In the genomic region with DNA sequence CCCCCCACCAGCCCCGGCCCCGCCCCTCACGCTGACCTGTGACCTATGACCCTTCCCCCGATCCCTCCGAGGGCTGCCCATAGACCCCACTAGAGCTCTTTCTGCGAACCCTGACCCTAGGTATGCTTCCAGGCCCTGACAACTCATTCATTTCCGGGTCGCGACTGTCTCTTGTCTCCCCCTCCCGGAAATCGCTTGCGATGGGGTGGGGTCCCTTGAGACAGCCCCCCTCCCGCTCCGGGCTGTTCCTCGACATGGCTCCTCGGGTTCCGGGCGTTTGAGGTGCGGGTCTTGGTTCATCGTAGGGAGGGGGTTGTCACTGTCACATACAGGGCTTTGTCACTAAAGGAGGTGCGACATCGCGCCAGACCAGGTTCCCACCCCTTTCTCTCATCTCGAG, we compare ENCODE assay signal across 8 mouse cellular contexts. TPM values are rescaled to one million over a fixed set of nuclear protein-coding genes. Genes with fewer than 3 reads are reported as not detected.
DNase-seq lines count a peak whose midpoint lies in the region; ATAC-seq lines count a peak whose summit lies in the region.

No protein-coding gene starts in this region.

- peak overlapping the region; percentile 93 for H3K4me2 ChIP-seq in heart, embryonic 15.5 days

- no peak for ATAC-seq in heart, embryonic 15.5 days (replicated peaks; ENCODE audit: insufficient number of reproducible peaks, insufficient read depth, low FRiP score, low read depth)
- ATAC-seq in activated CD4-positive, CD25-positive, alpha-beta regulatory T cell, adult 4 months = no peak

- no peaks in the 10 kb centered on the region for H3K9me3 ChIP-seq in heart, embryonic 15.5 days (replicated peaks)

- peaks cover 31% of the 10 kb centered on the region for H3K4me1 ChIP-seq in heart, embryonic 15.5 days (replicated peaks)

- H3K27ac ChIP-seq in heart, embryonic 15.5 days = peak overlapping the region; percentile 72

- peak overlapping the region; percentile 81 for H3K9ac ChIP-seq in heart, embryonic 15.5 days

- peak; percentile 48 to 50 for DNase-seq in left cerebral cortex, adult 18-20 months (ENCODE audit: low spot score in 2 of 2)
- no peak for DNase-seq in left cerebral cortex, adult 11 months (ENCODE audit: low spot score)
- DNase-seq in cerebellum, adult 9-11 months = peak; percentile 84
- DNase-seq in kidney, postnatal 36 days = peak; percentile 32 to 52
- DNase-seq in lung, postnatal 25 days (ENCODE audit: low spot score) = peak; percentile 40
- DNase-seq in right cerebral cortex, postnatal 25 days = peak; percentile 62

- 1% methylated on average over 24 of the region's 24 CpGs for WGBS in heart, embryonic 15.5 days

- H3K27me3 ChIP-seq in heart, embryonic 15.5 days = no peaks in the 10 kb centered on the region

- peaks cover 28% of the 10 kb centered on the region for H3K36me3 ChIP-seq in heart, embryonic 15.5 days

- H3K4me3 ChIP-seq in heart, embryonic 15.5 days = peak overlapping the region; percentile 87

RNA-seq across cellular contexts. Expression of gene Dda1, which starts 0.4 kb away (rescaled TPM):
- total RNA-seq in left cerebral cortex, adult 18-20 months (2021) = 10 to 100 TPM; 76.7 to 86.1 TPM
- polyA plus RNA-seq in heart, embryonic 15.5 days (2015; fragmentation: Nextera tagmentation; extraction: Ambion mirVana) = 68.4 and 84.1 TPM in 2 replicates
- 10 to 100 TPM; 26.8 to 30.6 TPM for polyA plus RNA-seq in activated CD4-positive, CD25-positive, alpha-beta regulatory T cell, adult 4 months (2017; shearing (Covaris generic))

RNA-seq across cellular contexts. Expression of gene Mrpl34, which starts 4.7 kb away (rescaled TPM):
- total RNA-seq in left cerebral cortex, adult 18-20 months (2021) = 10 to 100 TPM; 58.6 to 61.4 TPM
- 149 and 188 TPM in 2 replicates for polyA plus RNA-seq in heart, embryonic 15.5 days (2015; fragmentation: Nextera tagmentation; extraction: Ambion mirVana)
- 100 to 1,000 TPM in 1 of 2 experiments, 10 to 100 TPM in 1; 70.3 to 101 TPM for polyA plus RNA-seq in activated CD4-positive, CD25-positive, alpha-beta regulatory T cell, adult 4 months (2017; shearing (Covaris generic))

RNA-seq across cellular contexts. Expression of gene Abhd8, which starts 6.0 kb away (rescaled TPM):
- total RNA-seq in left cerebral cortex, adult 18-20 months (2021) = 100 to 1,000 TPM; 318 to 342 TPM
- 34.6 and 45.0 TPM in 2 replicates for polyA plus RNA-seq in heart, embryonic 15.5 days (2015; fragmentation: Nextera tagmentation; extraction: Ambion mirVana)
- 10 to 100 TPM; 24.7 to 29.0 TPM for polyA plus RNA-seq in activated CD4-positive, CD25-positive, alpha-beta regulatory T cell, adult 4 months (2017; shearing (Covaris generic))

RNA-seq across cellular contexts. Expression of gene Ano8, which starts 16.4 kb away (rescaled TPM):
- total RNA-seq in left cerebral cortex, adult 18-20 months (2021) = 10 to 100 TPM; 56.2 to 58.6 TPM
- polyA plus RNA-seq in heart, embryonic 15.5 days (2015; fragmentation: Nextera tagmentation; extraction: Ambion mirVana) = 0.81 and 1.9 TPM in 2 replicates
- under 1 TPM in 1 of 2 experiments, not detected in 1; 0.24 TPM for polyA plus RNA-seq in activated CD4-positive, CD25-positive, alpha-beta regulatory T cell, adult 4 months (2017; shearing (Covaris generic))

RNA-seq across cellular contexts. Expression of gene Gtpbp3, which starts 18.5 kb away (rescaled TPM):
- total RNA-seq in left cerebral cortex, adult 18-20 months (2021) = 10 to 100 TPM; 29.3 to 36.7 TPM
- polyA plus RNA-seq in heart, embryonic 15.5 days (2015; fragmentation: Nextera tagmentation; extraction: Ambion mirVana) = 10.5 and 11.8 TPM in 2 replicates
- 1 to 10 TPM; 3.9 to 5.1 TPM for polyA plus RNA-seq in activated CD4-positive, CD25-positive, alpha-beta regulatory T cell, adult 4 months (2017; shearing (Covaris generic))
